Mouse (Mus musculus): ENCODE results near the gene Olfr153. TPM values are rescaled to one million over a fixed set of nuclear protein-coding genes. Genes with fewer than 3 reads are reported as not detected.
"Not testable (repeated sequence)": the region's sequence is repeated elsewhere in the genome, so short reads cannot be mapped to it uniquely, and the experiment has no call there.

Gene Olfr153
- polyA plus RNA-seq, 1 experiment from 2014 or later: not detected

GRCm38 (mm10) chr2:87545442-87545841 is 13.8 kb downstream of the Olfr153 start, which contains the start of gene Olfr1128:
Gene Olfr1128 (minus strand): TSS chr2:87545542.
- H3K4me1 ChIP-seq (ENCODE audit: insufficient read depth, low read length): no peaks in the 10 kb centered on the region
- no peak within 1 kb of the TSS for H3K9ac ChIP-seq (replicated peaks; ENCODE audit: low read length)
- no peaks in the 10 kb centered on the region for H3K9me3 ChIP-seq (ENCODE audit: low read length)
- WGBS: 94% methylated on average over 1 of the region's 1 CpGs
- no peak within 1 kb of the TSS for H3K4me3 ChIP-seq (ENCODE audit: low read length)
- no peak for ATAC-seq (ENCODE audit: low FRiP score, low TSS enrichment)
- no peak within 1 kb of the TSS for H3K4me2 ChIP-seq (replicated peaks; ENCODE audit: low read depth, low read length)
- H3K36me3 ChIP-seq (ENCODE audit: insufficient read depth, low read length): no peaks in the 10 kb centered on the region
- no peaks in the 10 kb centered on the region for H3K27me3 ChIP-seq (ENCODE audit: insufficient read depth, low read length)
- H3K27ac ChIP-seq (ENCODE audit: low read length): no peak within 1 kb of the TSS

DNA sequence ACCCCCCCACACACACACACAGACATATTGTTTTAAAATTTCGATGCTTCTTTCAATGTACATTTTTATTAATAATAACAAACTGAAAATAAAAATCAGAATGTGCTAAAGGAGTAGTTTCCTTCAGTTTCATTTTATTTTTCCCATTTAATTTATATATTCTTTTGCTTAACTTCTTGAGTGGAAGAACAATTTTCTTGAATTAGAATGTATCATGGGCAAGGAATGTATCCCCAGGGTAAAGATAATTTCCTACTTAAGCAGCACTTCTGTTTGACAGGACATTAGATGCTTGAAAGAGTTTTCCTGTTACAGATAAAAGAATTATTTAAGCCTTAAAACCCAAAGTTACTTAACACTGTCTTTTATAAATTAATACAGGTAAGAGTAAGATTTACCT is 42.0 kb downstream of the Olfr153 start, which contains the start of gene Olfr1129:
Olfr1129 (plus strand) TSS at position 301 of the 400 bp plus-strand sequence.
- not testable (repeated sequence) for H3K4me2 ChIP-seq (replicated peaks; ENCODE audit: low read depth, low read length); H3K27ac ChIP-seq (ENCODE audit: low read length); H3K9ac ChIP-seq (replicated peaks; ENCODE audit: low read length); H3K4me3 ChIP-seq (ENCODE audit: low read length); ATAC-seq (ENCODE audit: low FRiP score, low TSS enrichment); H3K27me3 ChIP-seq (ENCODE audit: insufficient read depth, low read length); H3K4me1 ChIP-seq (ENCODE audit: insufficient read depth, low read length); H3K9me3 ChIP-seq (ENCODE audit: low read length); H3K36me3 ChIP-seq (ENCODE audit: insufficient read depth, low read length)
- WGBS: 82% methylated on average over 1 of the region's 1 CpGs

Other genes starting within 250 kb of the Olfr153 start
- not detected in 2 replicates for gene Olfr1118, start 224.2 kb upstream of the Olfr153 start, polyA plus RNA-seq (2015; fragmentation: Nextera tagmentation; extraction: Ambion mirVana)
- not detected in 2 replicates for gene Olfr1120, start 177.0 kb upstream of the Olfr153 start, polyA plus RNA-seq (2015; fragmentation: Nextera tagmentation; extraction: Ambion mirVana)
- not detected in 2 replicates for gene Olfr1121, start 161.9 kb upstream of the Olfr153 start, polyA plus RNA-seq (2015; fragmentation: Nextera tagmentation; extraction: Ambion mirVana)
- gene Olfr1122, start 145.9 kb upstream of the Olfr153 start, polyA plus RNA-seq (2015; fragmentation: Nextera tagmentation; extraction: Ambion mirVana): not detected in 2 replicates
- not detected in 2 replicates for gene Olfr1123, start 115.2 kb upstream of the Olfr153 start, polyA plus RNA-seq (2015; fragmentation: Nextera tagmentation; extraction: Ambion mirVana)
- 0.09 TPM in 1 of 2 replicates, not detected in the other for gene Olfr1124, start 101.5 kb upstream of the Olfr153 start, polyA plus RNA-seq (2015; fragmentation: Nextera tagmentation; extraction: Ambion mirVana)
- gene Olfr1126, start 77.8 kb upstream of the Olfr153 start, polyA plus RNA-seq (2015; fragmentation: Nextera tagmentation; extraction: Ambion mirVana): not detected in 2 replicates
- gene Pramel7, start 34.7 kb upstream of the Olfr153 start, polyA plus RNA-seq (2015; fragmentation: Nextera tagmentation; extraction: Ambion mirVana): not detected in 2 replicates
- not detected in 2 replicates for gene Pramel6, start 25.2 kb upstream of the Olfr153 start, polyA plus RNA-seq (2015; fragmentation: Nextera tagmentation; extraction: Ambion mirVana)
- not detected in 2 replicates for gene Olfr1128, start 13.7 kb downstream of the Olfr153 start, polyA plus RNA-seq (2015; fragmentation: Nextera tagmentation; extraction: Ambion mirVana)
- not detected in 2 replicates for gene Olfr1129, start 42.1 kb downstream of the Olfr153 start, polyA plus RNA-seq (2015; fragmentation: Nextera tagmentation; extraction: Ambion mirVana)
- gene Olfr1130, start 74.4 kb downstream of the Olfr153 start, polyA plus RNA-seq (2015; fragmentation: Nextera tagmentation; extraction: Ambion mirVana): not detected in 2 replicates
- gene Olfr1131, start 95.3 kb downstream of the Olfr153 start, polyA plus RNA-seq (2015; fragmentation: Nextera tagmentation; extraction: Ambion mirVana): not detected in 2 replicates
- gene Olfr1132, start 105.7 kb downstream of the Olfr153 start, polyA plus RNA-seq (2015; fragmentation: Nextera tagmentation; extraction: Ambion mirVana): not detected in 2 replicates
- not detected in 2 replicates for gene Olfr1133, start 115.6 kb downstream of the Olfr153 start, polyA plus RNA-seq (2015; fragmentation: Nextera tagmentation; extraction: Ambion mirVana)
- not detected in 2 replicates for gene Olfr1134, start 126.7 kb downstream of the Olfr153 start, polyA plus RNA-seq (2015; fragmentation: Nextera tagmentation; extraction: Ambion mirVana)
- gene Olfr1135, start 141.9 kb downstream of the Olfr153 start, polyA plus RNA-seq (2015; fragmentation: Nextera tagmentation; extraction: Ambion mirVana): not detected in 2 replicates
- not detected in 2 replicates for gene Olfr1136, start 162.2 kb downstream of the Olfr153 start, polyA plus RNA-seq (2015; fragmentation: Nextera tagmentation; extraction: Ambion mirVana)
- not detected in 2 replicates for gene Olfr1137, start 181.4 kb downstream of the Olfr153 start, polyA plus RNA-seq (2015; fragmentation: Nextera tagmentation; extraction: Ambion mirVana)
- gene Olfr1138, start 208.2 kb downstream of the Olfr153 start, polyA plus RNA-seq (2015; fragmentation: Nextera tagmentation; extraction: Ambion mirVana): not detected in 2 replicates
- gene Olfr1140, start 212.0 kb downstream of the Olfr153 start, polyA plus RNA-seq (2015; fragmentation: Nextera tagmentation; extraction: Ambion mirVana): not detected in 2 replicates
- gene Olfr1141, start 222.2 kb downstream of the Olfr153 start, polyA plus RNA-seq (2015; fragmentation: Nextera tagmentation; extraction: Ambion mirVana): not detected in 2 replicates
- not detected in 2 replicates for gene Olfr152, start 247.7 kb downstream of the Olfr153 start, polyA plus RNA-seq (2015; fragmentation: Nextera tagmentation; extraction: Ambion mirVana)